Mouse (Mus musculus): ENCODE measurements around the gene Vmn1r46.
"Not testable (repeated sequence)": the region's sequence is repeated elsewhere in the genome, so short reads cannot be mapped to it uniquely, and the experiment has no call there.

Vmn1r46 gene

GRCm38 (mm10) chr6:89969013-89969412 is at the start of gene Vmn1r46:
TSS of gene Vmn1r46 (plus strand) at chr6:89969313.
- no peak for DNase-seq (ENCODE audit: low spot score)

- not testable (repeated sequence) for DNase-seq (ENCODE audit: low spot score)
Measured at GRCm38 (mm10) chr6:89940498-89940897, 28.6 kb upstream of the Vmn1r46 start, which contains the start of gene Vmn1r45. TSS of gene Vmn1r45 (minus strand) at chr6:89940598.

- DNase-seq (ENCODE audit: low spot score): no peak
Measured at GRCm38 (mm10) chr6:89940926-89941325, 28.2 kb upstream of the Vmn1r46 start.

- no peak for DNase-seq (ENCODE audit: low spot score)
Measured at GRCm38 (mm10) chr6:89953556-89953955, 15.6 kb upstream of the Vmn1r46 start.

- no peak for DNase-seq (ENCODE audit: low spot score)
Measured at GRCm38 (mm10) chr6:89966341-89966740, 2.8 kb upstream of the Vmn1r46 start.

GRCm38 (mm10) chr6:89985989-89986388 is 16.9 kb downstream of the Vmn1r46 start:
- no peak for DNase-seq (ENCODE audit: low spot score)

- not testable (repeated sequence) for DNase-seq (ENCODE audit: low spot score)
Measured at GRCm38 (mm10) chr6:90015847-90016246, 46.7 kb downstream of the Vmn1r46 start, which contains the start of gene Vmn1r47. TSS of gene Vmn1r47 (plus strand) at chr6:90016147.

All from c-Kit-positive CD71-positive TER-119-positive erythroid progenitor cells, embryonic 14.5 days (primary cell).